Mouse (Mus musculus) cerebellum, adult 11 months (tissue): ENCODE data around the gene Krt79.

Experiments used
- DNase-seq: peaks from one replicate; pipeline ENCODE4 v3.0.0; 2022

The Krt79 gene

DNA sequence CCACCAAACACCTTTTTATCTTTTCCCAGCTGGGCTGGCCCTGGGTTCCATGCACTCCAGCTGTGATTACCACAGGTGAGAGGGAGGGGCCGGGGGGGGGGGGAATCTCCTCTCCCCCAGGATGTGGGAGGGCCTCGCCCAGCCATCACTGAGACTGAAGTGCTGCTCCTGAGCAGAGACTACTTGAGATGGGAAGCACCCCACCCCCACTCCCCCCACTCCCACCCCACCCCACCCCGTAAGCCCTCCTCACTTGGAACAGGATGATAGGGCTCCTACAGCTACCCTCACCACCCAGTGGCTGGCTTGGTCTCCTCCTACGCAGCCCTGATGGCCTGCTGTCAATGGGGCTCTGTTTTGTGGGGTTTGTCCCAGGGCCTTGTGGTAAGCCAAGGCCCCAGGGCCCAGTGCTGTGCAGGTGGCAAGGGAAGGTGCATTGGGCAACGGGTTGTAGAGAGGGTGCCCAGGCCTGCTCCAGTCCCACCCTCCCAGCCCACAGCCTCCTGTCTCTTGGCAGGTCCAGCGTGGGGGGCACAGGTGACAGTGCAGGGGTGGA lies at the start of gene Krt79:
TSS of gene Krt79 (minus strand) at position 51 of the 556 bp plus-strand sequence.
- DNase-seq = no peak

DNA sequence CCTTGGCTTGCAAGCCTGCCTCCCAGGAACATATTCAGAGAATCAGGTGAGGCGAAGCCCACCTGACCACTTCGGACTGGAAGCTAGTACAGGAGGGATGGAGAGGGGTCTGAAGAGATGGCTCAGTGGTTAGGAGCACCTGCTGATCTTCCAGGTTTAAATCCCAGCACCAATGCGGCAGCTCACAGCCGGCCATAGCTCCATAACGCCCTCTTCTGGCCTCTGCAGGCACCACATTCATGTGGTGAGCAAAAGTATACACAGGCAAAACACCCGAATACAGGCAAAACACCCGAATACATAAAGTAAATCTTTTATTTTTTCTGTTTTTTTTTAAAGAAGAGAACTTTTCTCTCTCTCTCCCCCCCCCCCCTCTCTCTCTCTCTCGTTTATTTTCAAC lies 48.6 kb upstream of the Krt79 start:
- no peak for DNase-seq

DNA sequence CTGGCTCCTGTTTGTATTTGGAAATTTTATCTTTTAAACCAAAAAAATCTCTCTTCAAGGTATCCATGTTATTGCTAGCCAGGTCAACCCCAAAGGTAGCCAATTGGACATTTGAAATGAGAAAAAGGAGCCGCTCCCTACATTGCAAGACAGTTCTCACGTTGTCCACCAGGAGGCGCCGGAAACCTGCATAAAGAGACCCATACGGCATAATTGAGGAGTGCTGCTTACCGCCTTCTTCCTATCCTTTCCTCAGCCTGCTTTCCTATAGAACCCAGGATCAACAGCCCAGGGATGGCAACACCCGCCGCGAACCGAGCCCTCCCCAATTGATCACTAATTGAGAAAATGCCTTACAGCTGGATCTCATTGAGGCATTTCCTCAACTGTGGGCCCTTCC lies 48.0 kb upstream of the Krt79 start:
- DNase-seq = peak; percentile 69

DNA sequence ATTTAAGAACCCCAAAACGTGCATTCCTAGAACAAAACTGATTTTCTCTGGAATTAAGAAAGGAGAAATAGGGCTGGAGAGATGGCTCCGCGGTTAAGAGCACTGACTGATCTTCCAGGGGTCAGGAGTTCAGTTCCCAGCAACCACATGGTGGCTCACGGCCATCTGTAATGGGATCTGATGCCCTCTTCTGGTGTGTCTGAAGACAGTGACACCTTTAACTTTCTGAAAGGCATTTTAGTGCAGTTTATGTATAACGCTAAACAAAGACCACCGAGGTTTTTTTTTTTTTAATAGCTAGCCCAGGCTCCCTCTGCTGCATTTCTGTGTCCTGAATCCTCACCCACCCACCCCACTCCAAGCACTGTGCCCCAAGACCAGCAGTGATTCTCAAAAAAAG lies 44.6 kb upstream of the Krt79 start:
- DNase-seq = no peak

DNA sequence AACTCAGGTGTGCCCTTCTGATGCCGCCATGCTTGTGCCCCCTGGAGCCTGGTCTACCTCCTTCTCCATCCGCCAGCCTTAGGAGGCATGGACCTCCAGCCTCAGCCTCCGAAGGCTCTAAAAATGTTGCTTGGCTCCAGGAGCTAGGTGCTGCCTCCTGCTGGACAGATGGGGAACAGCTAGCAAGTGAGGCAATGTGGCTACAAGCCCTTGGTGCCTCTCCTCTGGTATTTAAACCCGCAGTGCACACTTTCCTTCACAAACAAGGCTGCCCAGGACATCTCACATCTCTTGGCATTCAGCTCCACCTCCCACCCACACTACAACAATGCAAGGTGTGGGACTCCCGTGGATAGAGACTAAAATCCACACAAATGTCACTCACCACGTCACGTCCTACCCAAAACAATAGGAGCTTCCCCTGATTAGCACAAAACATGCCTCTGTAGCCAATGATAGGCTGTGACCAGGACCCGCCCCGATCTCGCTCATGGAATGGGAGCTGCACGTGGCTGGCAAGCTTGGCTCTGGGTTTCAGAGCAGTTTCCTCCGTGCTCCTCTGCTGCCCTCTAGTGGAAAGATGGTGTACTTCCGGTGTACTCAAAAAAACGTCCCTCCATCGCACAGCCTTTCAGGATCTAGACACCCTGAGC lies 44.0 kb upstream of the Krt79 start:
- DNase-seq = peak; percentile 77

DNA sequence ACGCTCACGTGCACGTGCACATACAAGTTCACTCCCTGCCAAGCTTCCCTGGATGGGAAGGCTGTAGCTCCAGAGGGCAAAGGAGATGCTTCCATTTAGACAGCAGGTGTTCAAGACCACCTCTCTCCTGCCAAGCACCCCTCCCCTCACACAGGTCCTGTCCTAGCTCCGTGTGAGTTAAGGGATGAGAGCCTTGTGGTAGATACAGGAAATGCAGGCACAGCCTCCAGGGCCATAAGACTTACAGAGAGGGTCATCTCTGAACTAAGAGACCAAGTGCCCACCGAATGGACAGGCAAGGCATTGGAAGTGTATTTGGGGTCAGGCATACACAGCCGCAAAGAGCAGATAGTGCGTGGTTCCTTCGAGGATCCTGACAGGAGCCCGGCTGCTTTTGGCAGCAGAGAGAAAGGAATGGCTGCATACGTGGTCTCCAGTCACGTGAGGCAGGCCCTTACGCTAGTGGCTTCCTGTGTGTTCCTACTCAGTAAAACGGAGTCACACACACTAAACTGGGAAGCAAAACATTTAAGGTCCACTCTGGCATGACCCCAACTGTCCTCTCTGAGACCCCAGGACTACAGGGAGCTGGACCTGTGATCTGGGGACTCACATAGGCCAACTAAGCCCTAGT lies 43.3 kb upstream of the Krt79 start:
- no peak for DNase-seq

DNA sequence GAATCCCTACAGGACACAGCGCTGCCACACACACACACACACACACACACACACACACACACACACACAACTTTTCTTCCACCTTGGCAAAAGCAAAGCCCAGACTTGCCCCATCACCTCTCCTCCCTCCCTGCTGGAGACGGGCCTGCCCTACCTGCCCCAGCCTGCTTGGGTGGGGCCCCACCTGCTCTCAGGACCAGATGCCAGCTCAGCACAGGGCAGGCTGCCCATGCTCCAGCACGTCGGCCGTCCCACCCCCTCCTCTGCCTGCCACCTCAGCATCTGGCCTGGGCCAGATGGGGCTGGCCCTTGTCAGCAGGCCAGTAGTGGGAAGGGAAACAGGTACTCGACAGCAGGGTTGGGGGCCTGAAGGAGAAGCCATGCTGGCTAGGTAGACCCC lies 40.7 kb upstream of the Krt79 start:
- DNase-seq = no peak

DNA sequence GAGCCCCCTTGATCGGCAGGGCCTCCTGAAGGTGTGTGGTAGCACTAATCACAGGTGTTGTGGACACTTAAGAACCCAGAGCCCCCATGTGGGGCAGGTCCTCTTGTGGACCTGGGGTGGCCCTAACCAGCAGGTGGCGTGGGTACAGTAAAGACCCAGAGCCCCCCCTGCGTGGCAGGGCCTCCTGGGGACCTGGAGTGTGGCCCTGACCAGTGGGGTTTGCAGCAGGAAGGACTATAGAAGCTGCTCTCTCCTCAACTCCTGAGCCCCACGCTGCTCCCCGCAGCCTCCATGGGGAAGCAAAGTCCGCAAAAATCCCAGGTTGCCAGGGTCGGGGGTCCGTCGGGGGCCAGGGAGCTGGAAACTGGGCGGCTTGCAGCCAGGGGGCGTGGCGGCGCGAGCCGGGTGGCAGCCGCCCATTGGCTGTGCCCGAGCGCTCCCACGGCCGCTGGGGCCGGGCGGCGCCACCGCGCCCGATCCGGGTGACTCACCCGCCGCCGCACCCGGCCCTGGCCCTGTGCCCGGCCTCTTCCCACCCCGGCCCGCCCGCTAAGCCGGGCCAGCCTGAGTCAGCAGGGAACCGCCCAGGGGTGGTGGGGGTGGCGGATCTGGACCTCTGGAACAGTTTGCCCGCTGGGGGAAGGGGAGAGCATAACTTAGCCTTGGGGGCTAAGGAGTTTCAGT lies 37.1 kb upstream of the Krt79 start:
- DNase-seq = peak; percentile 24

DNA sequence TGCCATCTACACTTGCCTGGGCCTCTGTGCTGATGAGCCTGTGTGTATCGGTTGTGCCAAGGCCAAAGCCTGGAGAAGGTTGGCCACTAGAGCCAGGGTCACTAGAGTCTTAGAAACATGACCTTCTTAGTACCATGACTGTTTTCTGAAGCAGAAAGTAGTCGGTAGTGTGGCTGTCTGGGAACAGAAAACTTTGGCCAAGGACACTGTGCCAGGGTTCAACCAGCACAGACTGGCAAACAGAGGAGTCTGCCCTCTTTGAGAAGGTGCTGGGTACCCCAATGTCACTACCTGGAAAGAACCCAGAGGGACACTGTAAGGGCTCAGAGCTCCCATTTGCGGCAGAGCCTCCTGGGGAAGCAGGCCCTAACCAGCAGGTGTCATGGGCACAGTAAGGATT lies 36.5 kb upstream of the Krt79 start:
- no peak for DNase-seq

DNA sequence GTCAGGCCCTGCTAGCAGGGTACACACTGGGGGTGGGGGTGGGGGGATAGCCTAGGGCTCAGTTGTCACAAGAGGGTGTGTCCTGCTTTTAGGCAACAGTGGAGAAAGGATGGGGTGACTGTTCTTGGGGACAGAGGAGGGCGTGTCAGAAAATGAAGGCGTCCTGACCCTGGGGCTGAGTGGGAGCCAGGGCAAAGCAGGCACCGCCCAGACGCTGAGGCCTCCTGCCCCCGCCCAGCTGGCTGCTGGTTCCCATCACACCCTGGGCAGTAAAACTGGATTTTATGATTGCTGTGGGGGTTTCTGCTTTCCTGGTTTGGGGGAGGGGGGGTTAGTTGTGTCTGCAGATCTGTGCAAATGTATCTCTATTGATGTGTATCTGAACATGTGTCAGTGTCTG lies 35.9 kb upstream of the Krt79 start:
- DNase-seq = no peak

DNA sequence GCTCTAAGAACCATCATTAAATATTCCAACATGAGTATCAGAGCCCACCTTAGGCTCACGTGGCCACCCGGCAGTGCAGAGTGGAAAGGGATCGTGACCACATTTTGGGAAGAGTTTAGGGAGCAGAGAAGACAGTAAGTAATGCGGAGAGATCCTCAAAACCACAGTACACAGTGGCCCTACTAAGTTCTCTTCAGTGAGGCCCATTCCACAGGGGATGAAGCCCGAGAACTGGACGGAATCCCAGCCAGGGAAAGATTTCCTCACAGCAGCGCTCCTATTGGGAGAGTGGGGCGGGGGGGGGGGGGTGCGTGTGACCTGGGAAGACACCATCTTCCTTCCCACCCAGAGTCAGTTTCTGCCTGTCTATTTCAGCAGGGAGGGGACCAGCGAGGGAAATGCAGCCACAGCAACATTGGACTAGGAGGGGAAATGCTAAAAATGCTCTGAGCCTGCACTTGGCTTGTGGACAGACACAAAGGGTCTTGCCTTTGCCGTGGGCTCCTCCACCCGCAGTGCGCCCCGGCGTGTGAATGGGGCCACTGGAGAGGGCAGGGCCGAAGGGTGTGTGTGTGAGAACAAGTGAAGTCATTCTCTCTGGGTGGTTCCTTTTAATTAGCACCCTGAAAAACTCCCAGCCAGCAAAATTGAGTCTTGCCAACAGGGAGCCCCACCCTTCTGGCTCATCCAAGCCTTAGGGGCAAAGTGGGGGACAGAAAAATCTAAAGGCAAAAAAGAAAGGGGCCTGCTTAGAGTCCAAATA lies 34.1 kb upstream of the Krt79 start:
- no peak for DNase-seq

DNA sequence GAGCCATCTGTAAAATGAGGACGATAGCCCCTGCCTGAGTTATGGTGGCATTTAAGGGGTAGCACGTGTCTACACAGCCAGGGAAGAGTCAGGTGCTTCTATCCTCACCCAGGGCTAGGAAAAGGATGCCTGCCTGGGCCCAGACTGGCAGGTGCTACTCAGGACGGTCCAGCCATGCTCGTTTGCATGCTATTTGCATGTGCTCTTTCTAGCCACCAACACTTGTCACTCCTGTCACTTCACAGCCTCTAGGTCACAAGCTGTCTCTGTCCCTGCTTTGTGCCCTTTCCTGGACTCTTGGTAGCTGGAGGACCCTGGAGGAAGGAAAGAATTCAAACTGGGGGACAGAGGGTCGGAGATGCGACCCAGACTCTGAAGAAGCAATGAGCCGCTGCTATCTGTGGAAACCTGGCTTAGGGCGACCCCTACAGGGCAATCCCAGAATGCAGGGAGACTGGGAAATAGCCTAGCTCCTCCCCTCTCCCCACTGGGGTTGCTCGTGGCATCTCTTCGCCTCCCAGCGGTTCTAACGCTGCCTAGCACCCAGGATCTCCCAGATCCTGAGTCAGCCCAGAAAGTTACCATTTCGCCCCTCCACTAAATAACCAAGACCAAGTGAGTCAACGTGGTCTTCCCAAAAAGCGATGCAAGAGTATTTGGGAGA lies 33.4 kb upstream of the Krt79 start:
- DNase-seq = peak; percentile 70

DNA sequence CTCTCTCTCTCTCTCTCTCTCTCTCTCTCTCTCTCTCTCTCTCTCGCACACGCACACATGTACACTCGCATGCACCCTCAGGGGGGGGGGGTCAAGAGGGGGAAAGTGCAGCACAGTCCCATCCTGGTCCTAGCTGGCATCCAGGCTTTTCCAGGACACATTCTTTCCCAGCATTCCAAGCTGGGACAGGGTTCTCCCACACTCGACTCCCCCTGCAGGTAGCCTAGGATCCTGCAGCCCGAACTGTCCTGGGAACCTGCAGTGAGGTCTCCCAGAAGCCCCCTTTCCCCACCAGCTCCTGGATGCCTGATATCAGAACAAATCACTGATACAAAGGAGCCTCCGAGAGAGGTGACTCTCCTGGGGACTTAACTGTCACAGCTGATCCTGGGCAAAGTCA lies 30.4 kb upstream of the Krt79 start:
- no peak for DNase-seq

DNA sequence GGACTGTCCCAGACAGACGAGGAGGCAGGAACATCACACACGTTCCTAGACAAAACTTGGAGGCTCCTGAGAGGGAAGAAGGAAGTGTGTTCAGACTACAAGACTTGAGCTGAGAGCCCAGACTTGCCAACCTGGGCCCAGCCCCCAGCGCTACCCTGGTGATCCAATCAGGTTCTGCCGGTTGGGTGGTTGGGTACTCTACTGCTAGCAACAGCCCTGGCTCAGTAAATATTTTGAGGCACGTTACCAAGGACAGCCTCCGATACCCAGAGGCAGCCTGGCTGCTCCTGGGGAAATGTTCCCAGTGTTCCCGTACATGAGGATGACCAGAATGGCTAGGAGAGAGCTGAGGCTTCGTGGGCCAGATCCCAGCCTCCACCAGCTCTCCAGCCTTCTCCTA lies 26.7 kb upstream of the Krt79 start:
- no peak for DNase-seq

DNA sequence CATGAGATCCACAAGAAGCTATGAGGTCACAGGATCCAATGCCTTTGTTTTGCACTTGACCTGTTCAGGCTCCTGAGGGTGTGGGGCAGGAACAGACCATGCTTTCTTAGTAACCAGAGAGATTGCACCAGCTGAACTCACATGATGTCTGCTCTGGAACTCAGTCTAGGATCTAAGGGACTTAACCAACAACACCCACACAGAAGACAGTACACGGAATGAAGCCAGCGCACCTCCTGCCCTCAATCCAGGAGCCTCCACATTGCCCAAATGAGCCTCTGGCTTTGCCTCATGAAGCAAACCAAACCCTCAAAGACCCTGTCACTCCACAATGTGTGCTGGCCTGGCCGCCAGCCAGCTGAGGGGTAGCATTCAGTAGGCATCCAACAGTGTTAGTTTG lies 18.8 kb upstream of the Krt79 start:
- no peak for DNase-seq

DNA sequence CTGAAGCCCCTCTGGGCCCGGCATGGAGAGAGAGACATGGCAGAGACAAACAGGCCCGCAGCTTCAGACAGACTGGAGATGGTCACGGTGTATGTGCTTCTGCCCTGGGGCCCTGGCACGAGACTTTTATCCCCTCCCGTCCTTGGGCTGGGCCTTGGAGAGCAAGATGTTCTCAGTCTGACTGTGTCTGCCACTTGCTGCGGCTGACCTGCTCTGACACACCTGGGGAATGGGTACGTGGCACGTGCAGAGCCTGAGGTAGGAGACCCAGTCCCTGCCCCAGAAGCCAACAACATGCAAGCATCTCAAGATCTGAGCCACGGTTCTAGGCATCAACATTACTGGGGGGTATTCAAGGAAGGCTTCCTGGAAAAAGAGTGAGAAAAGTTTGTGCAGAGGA lies 14.1 kb upstream of the Krt79 start, which contains the start of gene Krt78:
TSS of gene Krt78 (minus strand) at position 101 of the 400 bp plus-strand sequence.
- no peak for DNase-seq

DNA sequence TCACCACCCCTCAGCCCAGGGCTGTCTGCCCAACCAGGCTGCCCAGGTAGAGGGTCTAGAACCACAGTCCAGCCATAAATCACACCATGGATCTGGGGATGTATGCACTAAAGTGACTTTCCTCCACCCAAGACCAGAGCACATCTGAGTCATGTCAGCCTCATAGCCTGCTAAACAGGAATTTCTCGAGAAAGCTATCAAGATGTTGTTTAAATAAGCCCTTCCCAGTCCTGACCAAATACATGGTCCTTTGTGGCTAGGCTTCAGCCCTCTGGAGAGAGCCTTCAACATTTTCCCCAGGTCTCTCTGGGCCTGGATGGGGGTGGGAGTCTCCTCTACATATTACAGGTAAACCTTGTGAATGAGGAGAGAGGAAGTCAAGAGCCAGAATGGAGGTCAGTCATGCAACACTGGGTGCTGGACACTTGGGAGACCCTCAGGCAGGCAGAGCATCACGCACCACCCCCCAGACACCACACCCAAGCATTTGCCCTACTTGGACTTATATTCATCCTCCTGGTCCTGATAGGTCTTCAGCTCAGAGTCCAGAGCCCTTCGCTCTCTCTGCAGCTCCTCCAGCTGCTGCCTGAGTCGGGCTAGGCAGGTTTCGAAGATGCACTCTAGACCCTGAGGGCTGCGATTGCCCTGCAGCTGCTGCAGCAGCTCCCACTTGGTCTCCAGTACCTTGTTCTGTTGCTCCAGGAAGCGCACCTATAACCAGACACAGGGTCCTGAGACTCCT lies 12.8 kb upstream of the Krt79 start:
- DNase-seq = no peak

DNA sequence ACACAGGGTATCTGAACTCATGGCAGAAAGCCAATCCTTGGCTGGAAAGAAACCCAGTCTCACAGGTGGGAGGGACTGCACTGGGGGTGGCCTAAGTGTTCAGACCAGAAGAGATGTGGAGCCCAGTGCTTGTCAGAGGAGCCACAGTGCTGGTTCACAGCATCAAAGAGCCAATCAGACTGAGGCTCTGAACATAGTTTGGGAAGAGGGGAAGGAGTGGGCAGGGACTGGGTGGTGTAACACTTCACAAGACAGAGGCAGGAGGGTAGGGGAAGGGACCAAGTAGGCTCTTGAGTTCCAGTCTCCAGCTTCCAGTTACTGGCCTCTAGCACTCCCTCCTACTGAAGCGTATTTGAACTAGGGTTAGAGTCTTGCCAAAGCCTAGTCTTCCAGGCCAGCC lies 5.3 kb upstream of the Krt79 start:
- no peak for DNase-seq

DNA sequence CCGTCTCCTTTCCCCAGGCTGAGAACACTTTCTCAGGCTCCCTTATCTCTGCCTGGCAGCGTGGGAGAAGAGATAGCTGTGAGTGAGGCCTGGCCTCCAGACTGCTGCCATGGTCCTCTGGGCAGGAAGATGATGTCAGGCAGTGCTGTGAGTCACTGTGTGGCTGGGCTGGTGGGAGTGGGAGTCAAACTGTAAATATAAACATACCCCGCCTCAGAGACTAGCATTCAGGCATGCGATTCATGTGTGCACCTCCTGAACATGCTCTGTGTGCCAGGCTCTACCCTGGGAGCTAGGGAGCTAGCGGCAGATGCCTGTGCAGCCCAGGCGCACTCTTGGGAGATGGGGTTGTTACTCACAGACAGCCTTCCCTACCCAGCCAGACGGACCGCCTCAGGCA lies 1.8 kb upstream of the Krt79 start:
- DNase-seq = no peak

DNA sequence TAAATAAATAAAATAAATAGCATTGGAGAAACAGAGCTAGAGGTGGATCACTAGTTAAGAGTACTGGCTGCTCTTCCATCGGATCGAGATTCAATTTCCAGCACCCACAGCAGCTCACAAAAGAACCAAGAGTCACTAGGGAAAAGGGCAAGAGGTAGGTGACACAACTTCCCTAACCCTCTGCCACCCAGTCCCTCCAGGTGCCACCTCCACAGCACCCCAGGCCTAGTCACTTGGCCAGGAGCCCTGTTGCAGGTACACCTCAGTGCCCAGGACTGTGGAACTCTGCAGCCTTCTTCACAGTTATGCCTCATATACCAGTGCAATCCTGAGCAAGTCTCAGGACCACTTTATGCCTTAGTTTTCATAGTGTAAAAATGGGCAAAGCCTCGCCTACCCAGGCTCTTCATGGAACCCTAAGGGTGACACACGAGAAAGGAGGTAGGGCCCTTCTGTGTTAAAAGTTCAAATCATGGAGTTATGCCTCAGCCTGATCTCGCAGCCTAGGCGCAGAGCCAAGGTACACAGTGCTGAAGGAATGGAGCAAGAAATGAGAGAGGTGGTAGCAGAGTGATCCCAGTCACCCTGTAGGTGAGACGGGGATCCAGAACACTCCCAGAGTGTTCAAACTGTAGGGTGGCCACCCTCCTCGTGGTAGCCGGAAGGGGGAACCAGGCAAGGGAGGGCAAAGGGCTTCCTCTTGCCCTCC lies 1.4 kb downstream of the Krt79 start:
- no peak for DNase-seq

DNA sequence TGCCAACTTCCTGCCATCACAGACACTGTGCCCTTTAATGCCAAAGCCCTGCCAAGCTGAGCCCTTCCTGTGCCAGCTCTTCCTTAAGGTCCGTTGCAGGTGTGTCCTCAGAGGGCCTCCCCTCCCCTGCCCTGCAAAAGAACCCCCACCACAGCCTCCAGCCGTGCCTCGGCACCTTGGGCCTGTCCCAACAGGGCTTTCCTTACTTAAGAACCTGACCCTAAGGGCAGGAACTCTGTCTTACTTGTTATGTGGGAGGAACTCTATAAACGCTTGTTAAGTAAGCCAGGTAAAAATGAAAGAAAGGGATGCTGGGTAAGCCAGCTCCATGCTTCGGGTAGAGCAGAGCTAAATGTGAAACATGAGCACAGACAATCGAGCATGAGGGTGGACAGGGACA lies 7.1 kb downstream of the Krt79 start:
- no peak for DNase-seq
